Mouse (Mus musculus): ENCODE measurements around the gene Cox7a1. TPM values are rescaled to one million over a fixed set of nuclear protein-coding genes. Genes with fewer than 3 reads are reported as not detected.
A peak's percentile ranks its signal among the peaks of the same experiment; 100 is the strongest.
"Not testable (repeated sequence)": the region's sequence is repeated elsewhere in the genome, so short reads cannot be mapped to it uniquely, and the experiment has no call there.

Gene Cox7a1
- total and polyA plus RNA-seq, 3 experiments = 1.6 to 15.2 (median 14.0) TPM

DNA sequence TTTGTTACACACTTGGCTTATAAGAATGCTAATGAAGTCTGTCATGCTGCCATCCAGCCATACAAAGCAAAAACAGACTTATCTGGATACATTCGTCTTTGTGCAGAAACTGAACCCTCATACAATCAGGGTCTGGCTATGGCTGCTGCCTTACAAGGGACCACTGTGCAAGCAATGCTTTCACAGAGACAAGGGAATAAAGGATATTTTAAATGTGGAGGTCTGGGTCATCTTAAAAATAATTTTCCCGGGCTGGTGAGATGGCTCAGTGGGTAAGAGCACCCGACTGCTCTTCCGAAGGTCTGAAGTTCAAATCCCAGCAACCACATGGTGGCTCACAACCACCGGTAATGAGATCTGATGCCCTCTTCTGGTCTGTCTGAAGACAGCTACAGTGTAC, 22.4 kb downstream of the Cox7a1 start:
- H3K4me2 ChIP-seq (ENCODE audit: insufficient read depth, low read depth, poor library complexity, severe bottlenecking); H3K36me3 ChIP-seq (replicated peaks in 1 of 2; ENCODE audit: control insufficient read depth in 1 of 2, insufficient read depth in 1 of 2, low read length in 1 of 2); H3K9ac ChIP-seq (ENCODE audit: insufficient read depth, low read depth); in situ Hi-C loops (cut with MboI; ENCODE audit: low pct_ligation_motif_present, low pct_unique_long_range_greater_than_20kb, low sequenced_read_pairs); DNase-seq (ENCODE audit: extremely low read depth); H3K4me1 ChIP-seq (ENCODE audit: control insufficient read depth in 1 of 2, insufficient read depth in 2 of 2); H3K4me3 ChIP-seq (replicated peaks in 1 of 3; ENCODE audit: low read depth in 2 of 3, low read length in 2 of 3, poor library complexity in 1 of 3); H3K9me3 ChIP-seq (replicated peaks; ENCODE audit: low read length); dilution Hi-C loops (cut with MboI; ENCODE audit: extremely low pct_ligation_motif_present, extremely low pct_unique_long_range_greater_than_20kb, low sequenced_read_pairs); H3K27ac ChIP-seq (ENCODE audit: insufficient read depth, low read depth); H3K79me2 ChIP-seq (replicated peaks; ENCODE audit: control insufficient read depth, extremely low read depth, insufficient read depth, poor library complexity, severe bottlenecking); H3K27me3 ChIP-seq (replicated peaks): not testable (repeated sequence)
- TF ChIP-seq TBP (conservative IDR thresholded peaks at IDR 0.05; ENCODE audit: low read depth, low read length) = peak; percentile 76; the same call in 1 of the 2 replicates

DNA sequence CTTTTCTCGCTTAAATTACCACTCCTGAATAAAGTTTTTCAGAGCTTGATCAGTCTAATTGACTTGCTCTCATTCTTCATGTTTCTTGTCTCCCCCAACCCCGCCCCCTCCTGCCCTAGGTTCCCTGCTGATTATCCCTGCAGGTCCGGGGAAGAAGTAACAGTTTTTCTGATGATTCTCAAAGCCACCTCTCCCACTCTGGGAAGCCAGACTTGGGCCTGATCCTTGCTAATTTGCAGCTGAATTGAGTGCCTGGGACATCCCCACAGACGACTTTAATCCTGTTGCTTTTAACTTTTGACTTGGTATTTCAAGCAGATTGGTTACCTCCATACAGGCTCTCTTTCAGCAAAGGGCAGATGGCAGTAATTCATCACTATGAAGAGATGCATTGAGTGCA, 27.1 kb downstream of the Cox7a1 start:
- H3K27me3 ChIP-seq (replicated peaks) = peaks cover 3% of the 10 kb centered on the region
- H3K79me2 ChIP-seq (replicated peaks; ENCODE audit: control insufficient read depth, extremely low read depth, insufficient read depth, poor library complexity, severe bottlenecking) = no peaks in the 10 kb centered on the region
- H3K4me1 ChIP-seq (ENCODE audit: control insufficient read depth in 1 of 2, insufficient read depth in 2 of 2) = no peaks in the 10 kb centered on the region
- H3K9me3 ChIP-seq (replicated peaks; ENCODE audit: low read length) = no peaks in the 10 kb centered on the region
- no peaks in the 10 kb centered on the region for H3K36me3 ChIP-seq (replicated peaks in 1 of 2; ENCODE audit: control insufficient read depth in 1 of 2, insufficient read depth in 1 of 2, low read length in 1 of 2)
- H3K4me3 ChIP-seq (replicated peaks in 1 of 3; ENCODE audit: low read depth in 2 of 3, low read length in 2 of 3, poor library complexity in 1 of 3) = no peak overlapping the region
- no peak overlapping the region for H3K27ac ChIP-seq (ENCODE audit: insufficient read depth, low read depth)
- H3K4me2 ChIP-seq (ENCODE audit: insufficient read depth, low read depth, poor library complexity, severe bottlenecking) = no peak overlapping the region
- dilution Hi-C loops (cut with MboI; ENCODE audit: extremely low pct_ligation_motif_present, extremely low pct_unique_long_range_greater_than_20kb, low sequenced_read_pairs) = no loop called here
- in situ Hi-C loops (cut with MboI; ENCODE audit: low pct_ligation_motif_present, low pct_unique_long_range_greater_than_20kb, low sequenced_read_pairs) = no loop called here
- H3K9ac ChIP-seq (ENCODE audit: insufficient read depth, low read depth) = no peak overlapping the region
- TF ChIP-seq MEF2A (IDR thresholded peaks at IDR 0.05; ENCODE audit: borderline replicate concordance, low read depth, low read length) (no peak), USF1 (IDR thresholded peaks at IDR 0.05; ENCODE audit: low read depth, low read length) (no peak), CTCF (conservative IDR thresholded peaks at IDR 0.05 in 1 of 2, IDR thresholded peaks at IDR 0.05 in 1 of 2; ENCODE audit: low read depth in 2 of 2, low read length in 2 of 2) (no peak), E2F4 (IDR thresholded peaks at IDR 0.05; ENCODE audit: insufficient replicate concordance, low read depth, low read length) (no peak), HCFC1 (IDR thresholded peaks at IDR 0.05; ENCODE audit: low read depth, low read length) (no peak), TCF12 (IDR thresholded peaks at IDR 0.05; ENCODE audit: low read depth, low read length) (no peak), EP300 (IDR thresholded peaks at IDR 0.05; ENCODE audit: low read length) (no peak), RCOR1 (conservative IDR thresholded peaks at IDR 0.05; ENCODE audit: low read depth, low read length) (no peak), TBP (conservative IDR thresholded peaks at IDR 0.05; ENCODE audit: low read depth, low read length) (no peak)
- no peak for DNase-seq (ENCODE audit: extremely low read depth)

DNA sequence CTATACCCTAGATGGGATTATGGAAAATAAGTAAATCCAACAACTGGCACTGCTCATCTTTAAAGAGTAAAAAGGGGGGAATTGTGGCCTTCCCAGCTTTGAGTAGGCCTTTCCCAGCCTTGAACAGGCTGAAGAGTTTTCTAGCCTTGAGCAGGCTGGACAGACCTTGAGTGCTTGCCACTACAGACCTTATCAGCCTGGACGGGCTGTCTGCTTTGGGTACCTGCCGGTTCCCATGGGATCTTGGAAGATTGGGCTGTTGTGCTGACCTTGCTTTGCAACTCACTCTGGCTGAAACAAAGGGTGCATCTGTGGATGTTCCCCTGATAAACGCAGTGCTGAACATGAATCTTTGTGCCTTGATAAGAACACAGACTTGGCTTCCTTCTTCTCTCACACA, 29.9 kb downstream of the Cox7a1 start:
- Histone ChIP-seq H3K4me1 (ENCODE audit: control insufficient read depth in 1 of 2, insufficient read depth in 2 of 2) (peaks cover 4 to 6% of the 10 kb centered on the region in 2 experiments), H3K9me3 (replicated peaks; ENCODE audit: low read length) (no peaks in the 10 kb centered on the region), H3K27ac (ENCODE audit: insufficient read depth, low read depth) (no peak overlapping the region), H3K27me3 (replicated peaks) (peaks cover 3% of the 10 kb centered on the region), H3K4me3 (replicated peaks in 1 of 3; ENCODE audit: low read depth in 2 of 3, low read length in 2 of 3, poor library complexity in 1 of 3) (no peak overlapping the region), H3K36me3 (replicated peaks in 1 of 2; ENCODE audit: control insufficient read depth in 1 of 2, insufficient read depth in 1 of 2, low read length in 1 of 2) (no peaks in the 10 kb centered on the region), H3K4me2 (ENCODE audit: insufficient read depth, low read depth, poor library complexity, severe bottlenecking) (no peak overlapping the region), H3K9ac (ENCODE audit: insufficient read depth, low read depth) (no peak overlapping the region), H3K79me2 (replicated peaks; ENCODE audit: control insufficient read depth, extremely low read depth, insufficient read depth, poor library complexity, severe bottlenecking) (no peaks in the 10 kb centered on the region)
- in situ Hi-C loops (cut with MboI; ENCODE audit: low pct_ligation_motif_present, low pct_unique_long_range_greater_than_20kb, low sequenced_read_pairs) (no loop called here), dilution Hi-C loops (cut with MboI; ENCODE audit: extremely low pct_ligation_motif_present, extremely low pct_unique_long_range_greater_than_20kb, low sequenced_read_pairs) (no loop called here)
- TF ChIP-seq CHD1 (IDR thresholded peaks at IDR 0.05; ENCODE audit: low read depth, low read length) = no peak
- no peak for TF ChIP-seq TBP (conservative IDR thresholded peaks at IDR 0.05; ENCODE audit: low read depth, low read length)
- TF ChIP-seq ZKSCAN1 (IDR thresholded peaks at IDR 0.05; ENCODE audit: borderline replicate concordance, low read depth, low read length) = no peak
- no peak for TF ChIP-seq GABPA (IDR thresholded peaks at IDR 0.05; ENCODE audit: insufficient replicate concordance, low read depth, low read length)
- no peak for TF ChIP-seq RCOR1 (conservative IDR thresholded peaks at IDR 0.05; ENCODE audit: low read depth, low read length)
- TF ChIP-seq TCF12 (IDR thresholded peaks at IDR 0.05; ENCODE audit: low read depth, low read length) = no peak
- TF ChIP-seq RAD21 (IDR thresholded peaks at IDR 0.05; ENCODE audit: low read depth, low read length) = no peak
- no peak for TF ChIP-seq ZC3H11A (IDR thresholded peaks at IDR 0.05; ENCODE audit: low read depth, low read length)
- no peak for TF ChIP-seq UBTF (IDR thresholded peaks at IDR 0.05; ENCODE audit: low read depth, low read length)
- no peak for TF ChIP-seq USF2 (conservative IDR thresholded peaks at IDR 0.05; ENCODE audit: low read depth, low read length)
- no peak for TF ChIP-seq MYC (IDR thresholded peaks at IDR 0.05; ENCODE audit: low read depth, low read length)
- no peak for TF ChIP-seq EP300 (IDR thresholded peaks at IDR 0.05; ENCODE audit: low read length)
- no peak for TF ChIP-seq POLR2AphosphoS2 (IDR thresholded peaks at IDR 0.05; ENCODE audit: low read depth, low read length)
- no peak for TF ChIP-seq NELFE (IDR thresholded peaks at IDR 0.05; ENCODE audit: low read depth, low read length)
- no peak for TF ChIP-seq IRF4 (IDR thresholded peaks at IDR 0.05; ENCODE audit: low read depth, low read length)
- no peak for TF ChIP-seq MAX (IDR thresholded peaks at IDR 0.05; ENCODE audit: low read length)
- no peak for TF ChIP-seq KAT2A (IDR thresholded peaks at IDR 0.05; ENCODE audit: insufficient replicate concordance, low read length)
- no peak for DNase-seq (ENCODE audit: extremely low read depth)
